Mouse (Mus musculus): Measurements from ENCODE around the gene Sbno2. TPM values are rescaled to one million over a fixed set of nuclear protein-coding genes. Genes with fewer than 3 reads are reported as not detected.

Sbno2 gene
- polyA plus RNA-seq, 1 experiment, result 126 TPM

DNA sequence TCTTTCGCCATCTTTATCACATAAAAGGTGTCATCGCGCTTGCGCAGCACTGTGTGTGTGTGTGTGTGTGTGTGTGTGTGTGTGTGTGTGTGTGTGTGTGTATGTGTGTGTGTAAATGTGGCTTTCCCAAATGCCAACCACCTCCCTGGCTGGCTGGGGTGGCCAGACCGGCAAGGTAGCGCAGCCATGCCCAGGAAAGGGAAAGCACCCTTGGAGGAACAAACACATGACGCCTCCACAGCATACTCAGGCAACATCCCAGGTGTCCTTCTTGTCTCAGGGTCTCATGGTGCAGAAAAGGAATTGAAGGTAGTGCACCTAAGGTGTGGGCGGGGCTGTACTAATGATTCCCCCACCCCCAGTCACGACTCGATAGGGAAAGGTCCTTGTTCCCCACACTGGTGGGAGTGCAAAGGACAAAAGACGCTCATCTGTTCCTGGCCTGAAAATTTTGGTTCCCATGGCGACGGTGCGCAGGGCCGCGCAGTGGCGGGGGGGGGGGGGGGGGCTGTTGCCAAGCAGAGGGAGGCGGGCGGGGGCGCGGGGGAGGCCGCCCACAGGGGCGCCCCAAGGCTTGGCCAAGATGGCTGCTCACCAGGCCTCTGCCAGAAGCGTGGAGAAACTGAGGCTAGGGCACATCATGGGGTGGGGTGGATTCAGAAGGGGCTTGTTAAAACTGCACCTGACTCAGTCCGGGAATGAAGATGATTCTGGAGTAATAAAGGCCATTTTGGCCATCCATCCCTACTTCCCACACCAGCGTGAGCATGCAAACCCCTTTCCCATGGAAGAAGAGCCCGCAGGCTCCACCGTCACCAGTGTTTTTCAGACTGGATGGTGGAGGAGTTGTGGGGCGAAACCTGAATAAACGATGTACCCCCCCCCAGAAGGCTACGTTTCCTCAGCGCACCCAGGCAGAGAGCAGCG is 32.5 kb upstream of the Sbno2 start:
- Histone ChIP-seq H3K36me3 (ENCODE audit: control insufficient read depth, insufficient read depth, low read length) (no peaks in the 10 kb centered on the region), H3K4me3 (ENCODE audit: low read depth, low read length) (peak overlapping the region; percentile 64), H3K4me1 (ENCODE audit: control insufficient read depth, insufficient read depth, insufficient read length, low read length) (peaks cover 20% of the 10 kb centered on the region), H3K27ac (ENCODE audit: insufficient read depth, low read depth, low read length) (no peak overlapping the region), H3K27me3 (ENCODE audit: control insufficient read depth, insufficient read depth, low read length) (peaks cover 15% of the 10 kb centered on the region)
- WGBS, result 6% methylated on average over 33 of the region's 33 CpGs
- TF ChIP-seq POLR2A (IDR thresholded peaks at IDR 0.05; ENCODE audit: low read depth, low read length) (no peak), CTCF (IDR thresholded peaks at IDR 0.05; ENCODE audit: extremely low read depth, insufficient read length, insufficient replicate concordance, low read depth, low read length) (no peak)

DNA sequence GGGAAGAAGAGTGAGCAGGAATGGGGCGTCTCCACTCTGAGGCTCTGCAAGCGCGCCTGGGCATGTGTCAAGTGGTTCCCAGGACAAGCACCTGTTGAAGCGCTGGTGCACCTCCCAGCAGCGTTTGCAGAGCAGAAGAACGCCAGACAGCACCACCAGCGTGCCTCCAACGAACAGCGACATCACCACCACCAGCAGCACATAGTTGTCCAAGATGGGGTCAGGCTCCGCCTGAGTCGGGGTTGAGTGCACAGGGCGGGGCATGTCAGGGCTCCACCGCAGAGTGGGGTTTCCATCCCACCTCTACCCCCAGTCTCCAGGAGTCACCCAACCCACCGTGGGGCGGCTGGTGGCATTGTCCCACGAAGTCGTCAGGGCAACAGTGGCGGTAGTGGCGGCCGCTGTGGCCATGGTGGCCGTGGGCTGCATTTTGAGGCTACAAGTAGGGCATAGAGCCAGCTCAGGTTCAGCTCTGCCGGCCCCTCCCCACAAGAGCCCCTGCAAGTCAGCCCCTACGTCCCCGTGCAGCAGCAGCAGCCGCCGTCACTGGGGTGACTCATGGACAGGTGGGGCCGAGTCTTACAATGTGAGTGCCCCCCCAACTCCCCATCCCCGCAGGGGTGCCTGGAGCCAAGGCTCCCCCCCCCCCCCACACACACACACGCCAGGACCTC is 31.7 kb upstream of the Sbno2 start:
- Histone ChIP-seq H3K36me3 (ENCODE audit: control insufficient read depth, insufficient read depth, low read length) (peaks cover under 1% of the 10 kb centered on the region), H3K27me3 (ENCODE audit: control insufficient read depth, insufficient read depth, low read length) (peaks cover 15% of the 10 kb centered on the region), H3K4me3 (ENCODE audit: low read depth, low read length) (peak overlapping the region; percentile 20), H3K4me1 (ENCODE audit: control insufficient read depth, insufficient read depth, insufficient read length, low read length) (peaks cover 20% of the 10 kb centered on the region), H3K27ac (ENCODE audit: insufficient read depth, low read depth, low read length) (no peak overlapping the region)
- 6% methylated on average over 29 of the region's 29 CpGs for WGBS
- TF ChIP-seq CTCF (IDR thresholded peaks at IDR 0.05; ENCODE audit: extremely low read depth, insufficient read length, insufficient replicate concordance, low read depth, low read length) (no peak), POLR2A (IDR thresholded peaks at IDR 0.05; ENCODE audit: low read depth, low read length) (no peak)

DNA sequence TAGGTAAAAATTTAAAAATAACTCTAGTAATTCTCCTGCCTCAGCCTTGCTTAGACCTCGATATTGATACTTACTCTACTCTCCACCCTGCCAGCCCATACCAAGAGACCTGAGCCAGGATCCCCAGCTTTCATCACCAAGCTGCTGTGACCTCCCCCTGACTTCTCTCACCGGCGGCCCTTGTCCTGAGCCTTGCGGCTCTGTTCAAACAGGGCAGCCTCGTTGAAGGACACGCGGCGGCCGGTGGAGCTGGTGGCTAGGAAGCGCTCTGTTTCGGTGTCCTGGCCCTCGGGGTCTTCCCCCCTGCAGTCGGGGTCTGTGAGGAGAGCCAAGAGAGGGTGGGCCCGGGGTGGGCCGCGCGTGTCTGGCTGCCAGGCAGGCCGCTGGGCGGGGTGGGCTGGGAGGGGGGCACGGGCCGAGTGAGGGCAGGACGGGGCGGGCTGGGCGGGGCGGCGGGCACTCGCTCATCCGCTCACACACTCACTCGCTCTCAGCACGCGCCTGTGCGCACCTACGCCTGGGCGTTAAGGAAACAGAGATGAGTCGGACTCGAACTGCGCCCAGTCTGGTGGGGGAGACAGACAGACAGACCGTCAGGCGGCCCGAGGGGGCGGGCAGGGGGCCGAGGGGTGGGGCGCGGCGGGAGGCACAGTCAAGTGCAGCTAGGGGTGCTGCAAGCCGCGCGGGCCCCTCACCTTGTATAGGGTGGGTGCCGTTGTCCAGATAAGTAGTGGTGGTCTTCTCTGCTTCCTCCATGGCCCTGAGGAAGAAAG is 31.0 kb upstream of the Sbno2 start:
- Histone ChIP-seq H3K27ac (ENCODE audit: insufficient read depth, low read depth, low read length) (no peak overlapping the region), H3K36me3 (ENCODE audit: control insufficient read depth, insufficient read depth, low read length) (peaks cover 8% of the 10 kb centered on the region), H3K4me3 (ENCODE audit: low read depth, low read length) (no peak overlapping the region), H3K27me3 (ENCODE audit: control insufficient read depth, insufficient read depth, low read length) (peaks cover 15% of the 10 kb centered on the region), H3K4me1 (ENCODE audit: control insufficient read depth, insufficient read depth, insufficient read length, low read length) (peaks cover 20% of the 10 kb centered on the region)
- TF ChIP-seq CTCF (IDR thresholded peaks at IDR 0.05; ENCODE audit: extremely low read depth, insufficient read length, insufficient replicate concordance, low read depth, low read length) (no peak), POLR2A (IDR thresholded peaks at IDR 0.05; ENCODE audit: low read depth, low read length) (no peak)
- WGBS, result 43% methylated on average over 49 of the region's 49 CpGs

DNA sequence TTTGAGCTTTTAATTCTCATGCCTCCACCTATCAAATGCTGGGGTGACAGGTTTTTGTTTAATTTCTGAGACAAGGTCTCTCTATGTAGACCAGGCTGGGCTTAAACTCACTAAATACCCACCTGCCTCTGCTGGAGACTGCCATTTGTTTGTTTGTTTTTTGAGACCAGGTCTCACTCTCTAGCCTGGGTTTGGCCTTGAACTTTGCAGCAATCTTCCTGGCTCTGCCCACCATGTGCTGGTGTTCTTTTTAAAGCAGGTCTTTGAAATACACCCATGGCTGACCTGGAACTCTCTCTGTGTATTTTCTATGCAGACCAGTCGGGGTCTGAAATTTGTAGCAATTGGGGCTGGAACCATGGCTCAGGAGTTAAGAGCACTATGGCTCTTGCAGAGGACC is 30.3 kb upstream of the Sbno2 start:
- no peak overlapping the region for H3K4me3 ChIP-seq (ENCODE audit: low read depth, low read length)
- H3K27ac ChIP-seq (ENCODE audit: insufficient read depth, low read depth, low read length), result no peak overlapping the region
- H3K4me1 ChIP-seq (ENCODE audit: control insufficient read depth, insufficient read depth, insufficient read length, low read length), result peaks cover 23% of the 10 kb centered on the region
- H3K36me3 ChIP-seq (ENCODE audit: control insufficient read depth, insufficient read depth, low read length), result peaks cover 15% of the 10 kb centered on the region
- 94% methylated on average over 1 of the region's 1 CpGs for WGBS
- no peak for TF ChIP-seq POLR2A (IDR thresholded peaks at IDR 0.05; ENCODE audit: low read depth, low read length)
- TF ChIP-seq CTCF (IDR thresholded peaks at IDR 0.05; ENCODE audit: extremely low read depth, insufficient read length, insufficient replicate concordance, low read depth, low read length), result no peak
- H3K27me3 ChIP-seq (ENCODE audit: control insufficient read depth, insufficient read depth, low read length), result peaks cover 15% of the 10 kb centered on the region

DNA sequence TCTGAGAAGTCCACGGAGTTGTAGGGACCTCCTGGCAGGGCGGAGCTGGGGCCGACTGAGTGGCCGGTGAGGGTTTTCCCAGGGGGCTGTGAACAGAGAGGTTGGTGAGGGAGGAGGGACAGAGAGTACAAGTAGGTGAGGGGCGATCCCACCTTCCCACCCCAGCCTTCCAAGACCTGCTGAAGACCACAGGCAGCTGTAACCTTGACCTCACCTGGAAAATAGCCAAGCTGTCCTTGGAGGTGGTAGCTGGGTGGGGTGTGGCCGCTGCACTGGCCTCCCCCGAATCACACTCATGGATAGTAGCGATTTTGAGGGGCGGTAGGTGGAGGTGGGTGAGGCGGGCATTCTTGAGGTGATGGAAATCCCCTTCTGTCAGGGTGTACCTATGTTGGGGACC is 29.8 kb upstream of the Sbno2 start:
- Histone ChIP-seq H3K27me3 (ENCODE audit: control insufficient read depth, insufficient read depth, low read length) (peaks cover 15% of the 10 kb centered on the region), H3K4me3 (ENCODE audit: low read depth, low read length) (no peak overlapping the region), H3K27ac (ENCODE audit: insufficient read depth, low read depth, low read length) (no peak overlapping the region), H3K36me3 (ENCODE audit: control insufficient read depth, insufficient read depth, low read length) (peaks cover 17% of the 10 kb centered on the region), H3K4me1 (ENCODE audit: control insufficient read depth, insufficient read depth, insufficient read length, low read length) (peaks cover 25% of the 10 kb centered on the region)
- WGBS, result 85% methylated on average over 10 of the region's 10 CpGs
- no peak for TF ChIP-seq POLR2A (IDR thresholded peaks at IDR 0.05; ENCODE audit: low read depth, low read length)
- no peak for TF ChIP-seq CTCF (IDR thresholded peaks at IDR 0.05; ENCODE audit: extremely low read depth, insufficient read length, insufficient replicate concordance, low read depth, low read length)

DNA sequence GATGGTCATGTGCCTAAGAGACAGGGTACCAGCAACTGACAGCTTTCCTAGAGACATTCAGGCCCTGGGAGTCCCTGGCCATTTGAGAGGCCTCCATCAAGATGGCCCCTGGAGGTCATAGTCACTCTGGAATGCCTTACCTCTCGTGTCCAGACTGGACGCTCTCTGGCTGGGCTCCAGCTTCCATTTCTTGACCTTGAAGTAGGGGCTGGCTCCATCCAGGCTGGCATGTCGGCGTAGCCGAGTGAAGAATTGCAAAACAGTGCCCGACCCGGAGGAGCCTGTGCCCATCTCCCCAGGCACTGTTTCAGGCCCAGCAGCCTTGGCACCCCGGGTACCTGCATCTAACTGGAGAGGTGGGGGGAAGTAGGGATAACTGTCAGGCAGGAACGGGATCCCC is 29.1 kb upstream of the Sbno2 start:
- no peak overlapping the region for H3K4me3 ChIP-seq (ENCODE audit: low read depth, low read length)
- 81% methylated on average over 9 of the region's 9 CpGs for WGBS
- peaks cover 22% of the 10 kb centered on the region for H3K36me3 ChIP-seq (ENCODE audit: control insufficient read depth, insufficient read depth, low read length)
- H3K27me3 ChIP-seq (ENCODE audit: control insufficient read depth, insufficient read depth, low read length), result peaks cover 15% of the 10 kb centered on the region
- H3K27ac ChIP-seq (ENCODE audit: insufficient read depth, low read depth, low read length), result no peak overlapping the region
- peaks cover 28% of the 10 kb centered on the region for H3K4me1 ChIP-seq (ENCODE audit: control insufficient read depth, insufficient read depth, insufficient read length, low read length)
- TF ChIP-seq POLR2A (IDR thresholded peaks at IDR 0.05; ENCODE audit: low read depth, low read length) (no peak), CTCF (IDR thresholded peaks at IDR 0.05; ENCODE audit: extremely low read depth, insufficient read length, insufficient replicate concordance, low read depth, low read length) (no peak)

Measured in small intestine, adult 2 months (tissue).